Mouse (Mus musculus): Measurements from ENCODE around the gene Cluap1. TPM values are rescaled to one million over a fixed set of nuclear protein-coding genes. Genes with fewer than 3 reads are reported as not detected.

The Cluap1 gene
- polyA plus RNA-seq, 1 experiment from 2014 or later = 32.6 TPM

GRCm38 (mm10) chr16:3896046-3896445 is 12.6 kb upstream of the Cluap1 start:
- ATAC-seq (ENCODE audit: insufficient number of reproducible peaks, insufficient read depth, low FRiP score, low TSS enrichment) = no peak
- no peaks in the 10 kb centered on the region for H3K4me1 ChIP-seq
- H3K27ac ChIP-seq = no peak overlapping the region
- H3K9ac ChIP-seq = no peak overlapping the region
- no peak overlapping the region for H3K4me3 ChIP-seq
- no peak overlapping the region for H3K4me2 ChIP-seq (replicated peaks)
- H3K9me3 ChIP-seq = no peaks in the 10 kb centered on the region
- no peaks in the 10 kb centered on the region for H3K27me3 ChIP-seq
- peaks cover 47% of the 10 kb centered on the region for H3K36me3 ChIP-seq
- 83% methylated on average over 6 of the region's 6 CpGs for WGBS

GRCm38 (mm10) chr16:3896553-3896952 is 12.0 kb upstream of the Cluap1 start:
- Histone ChIP-seq H3K36me3 (peaks cover 53% of the 10 kb centered on the region), H3K27me3 (no peaks in the 10 kb centered on the region), H3K4me3 (no peak overlapping the region), H3K4me2 (replicated peaks) (no peak overlapping the region), H3K9me3 (no peaks in the 10 kb centered on the region), H3K9ac (no peak overlapping the region), H3K4me1 (no peaks in the 10 kb centered on the region), H3K27ac (no peak overlapping the region)
- 94% methylated on average over 1 of the region's 1 CpGs for WGBS
- ATAC-seq (ENCODE audit: insufficient number of reproducible peaks, insufficient read depth, low FRiP score, low TSS enrichment) = no peak

- peak overlapping the region; percentile 71; the same call in 1 of the 2 replicates for H3K4me2 ChIP-seq (replicated peaks)
- no peak overlapping the region for H3K9ac ChIP-seq
- no peak overlapping the region for H3K4me3 ChIP-seq
- ATAC-seq (ENCODE audit: insufficient number of reproducible peaks, insufficient read depth, low FRiP score, low TSS enrichment) = no peak
- peaks cover 4% of the 10 kb centered on the region; the same call in 1 of the 2 replicates for H3K4me1 ChIP-seq
- no peaks in the 10 kb centered on the region for H3K9me3 ChIP-seq
- H3K36me3 ChIP-seq = peaks cover 40% of the 10 kb centered on the region
- no peaks in the 10 kb centered on the region for H3K27me3 ChIP-seq
- H3K27ac ChIP-seq = no peak overlapping the region
- 79% methylated on average over 2 of the region's 2 CpGs for WGBS
Observed at GRCm38 (mm10) chr16:3907471-3907870, 1.1 kb upstream of the Cluap1 start.

DNA sequence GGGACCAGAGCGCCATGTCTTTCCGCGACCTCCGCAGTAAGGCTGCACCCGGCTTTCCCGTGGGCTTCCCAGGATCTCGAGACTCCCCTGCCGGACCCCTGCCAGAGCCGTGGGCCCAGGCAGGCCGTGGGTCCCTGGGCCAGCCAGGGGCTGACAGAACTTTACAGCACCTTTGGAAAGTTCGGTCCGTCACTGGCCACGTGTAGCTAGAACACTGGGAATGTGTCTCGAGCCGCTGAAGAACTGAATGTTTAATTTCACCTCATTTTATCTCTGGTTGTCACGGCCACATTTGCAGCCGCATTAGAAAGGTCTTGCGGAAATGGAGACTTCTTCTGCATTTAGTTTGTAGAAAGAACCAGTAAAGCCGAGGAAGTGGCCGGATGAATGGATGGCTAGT is 517 bp downstream of the Cluap1 start:
- Histone ChIP-seq H3K4me3 (peak overlapping the region; percentile 68), H3K27ac (peak overlapping the region; percentile 32; the same call in 1 of the 2 replicates), H3K4me2 (replicated peaks) (peak overlapping the region; percentile 71), H3K36me3 (peaks cover 41% of the 10 kb centered on the region), H3K9ac (peak overlapping the region; percentile 74), H3K9me3 (no peaks in the 10 kb centered on the region), H3K4me1 (peaks cover 4% of the 10 kb centered on the region; the same call in 1 of the 2 replicates), H3K27me3 (no peaks in the 10 kb centered on the region)
- ATAC-seq (ENCODE audit: insufficient number of reproducible peaks, insufficient read depth, low FRiP score, low TSS enrichment) = no peak
- 9% methylated on average over 20 of the region's 20 CpGs for WGBS

DNA sequence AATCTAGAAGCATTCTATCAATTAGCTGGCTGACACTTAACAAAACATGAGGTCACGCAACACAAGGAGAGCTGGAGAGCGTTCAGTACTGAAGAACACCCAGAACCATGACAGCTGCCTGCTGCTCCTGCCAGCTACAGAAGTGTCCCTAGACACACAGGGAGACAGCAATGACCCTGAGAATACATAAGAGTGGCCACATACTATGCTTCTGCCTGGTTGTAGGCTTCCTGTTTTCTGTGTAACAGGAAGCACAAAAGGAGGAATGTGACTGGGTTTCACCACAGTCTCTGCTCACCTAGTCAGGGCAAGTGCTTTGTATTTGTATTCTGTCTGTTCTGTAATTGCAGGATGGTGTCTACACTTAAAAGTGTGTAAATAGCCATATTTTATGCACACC is 12.2 kb downstream of the Cluap1 start:
- H3K4me1 ChIP-seq = 0 out of 2 replicates have a peak, but pooled peaks cover 6% of the 10 kb centered on the region
- no peak overlapping the region for H3K9ac ChIP-seq
- WGBS = 88% methylated on average over 2 of the region's 2 CpGs
- H3K4me2 ChIP-seq (replicated peaks) = no peak overlapping the region
- no peak for ATAC-seq (ENCODE audit: insufficient number of reproducible peaks, insufficient read depth, low FRiP score, low TSS enrichment)
- H3K4me3 ChIP-seq = no peak overlapping the region
- H3K27me3 ChIP-seq = no peaks in the 10 kb centered on the region
- H3K36me3 ChIP-seq = peaks cover 47% of the 10 kb centered on the region
- no peak overlapping the region for H3K27ac ChIP-seq
- no peaks in the 10 kb centered on the region for H3K9me3 ChIP-seq

GRCm38 (mm10) chr16:3923515-3923914 is 14.9 kb downstream of the Cluap1 start:
- Histone ChIP-seq H3K27me3 (no peaks in the 10 kb centered on the region), H3K4me1 (0 out of 2 replicates have a peak, but pooled peaks cover 6% of the 10 kb centered on the region), H3K36me3 (peaks cover 48% of the 10 kb centered on the region), H3K4me3 (no peak overlapping the region), H3K9me3 (no peaks in the 10 kb centered on the region), H3K9ac (no peak overlapping the region), H3K27ac (peak overlapping the region; percentile 81), H3K4me2 (replicated peaks) (no peak overlapping the region)
- ATAC-seq (ENCODE audit: insufficient number of reproducible peaks, insufficient read depth, low FRiP score, low TSS enrichment) = no peak
- 72% methylated on average over 3 of the region's 3 CpGs for WGBS

- ATAC-seq (ENCODE audit: insufficient number of reproducible peaks, insufficient read depth, low FRiP score, low TSS enrichment) = peak; percentile 81
- H3K9me3 ChIP-seq = no peaks in the 10 kb centered on the region
- peak overlapping the region; percentile 89 for H3K27ac ChIP-seq
- no peak overlapping the region for H3K4me2 ChIP-seq (replicated peaks)
- 30% methylated on average over 4 of the region's 4 CpGs for WGBS
- H3K36me3 ChIP-seq = peaks cover 50% of the 10 kb centered on the region
- H3K4me1 ChIP-seq = 0 out of 2 replicates have a peak, but pooled peaks cover 6% of the 10 kb centered on the region
- no peak overlapping the region for H3K4me3 ChIP-seq
- no peaks in the 10 kb centered on the region for H3K27me3 ChIP-seq
- no peak overlapping the region for H3K9ac ChIP-seq
Observed at GRCm38 (mm10) chr16:3923966-3924365, 15.4 kb downstream of the Cluap1 start.

GRCm38 (mm10) chr16:3928582-3928981 is 20.0 kb downstream of the Cluap1 start:
- Histone ChIP-seq H3K27me3 (no peaks in the 10 kb centered on the region), H3K9ac (no peak overlapping the region), H3K4me1 (0 out of 2 replicates have a peak, but pooled peaks cover 3% of the 10 kb centered on the region), H3K9me3 (no peaks in the 10 kb centered on the region), H3K4me2 (replicated peaks) (no peak overlapping the region), H3K27ac (no peak overlapping the region), H3K36me3 (peaks cover 53% of the 10 kb centered on the region), H3K4me3 (no peak overlapping the region)
- WGBS = 85% methylated on average over 1 of the region's 1 CpGs
- ATAC-seq (ENCODE audit: insufficient number of reproducible peaks, insufficient read depth, low FRiP score, low TSS enrichment) = no peak

GRCm38 (mm10) chr16:3929151-3929550 is 20.6 kb downstream of the Cluap1 start:
- H3K36me3 ChIP-seq = peaks cover 54% of the 10 kb centered on the region

GRCm38 (mm10) chr16:3933536-3933935 is 24.9 kb downstream of the Cluap1 start:
- no peak for ATAC-seq (ENCODE audit: insufficient number of reproducible peaks, insufficient read depth, low FRiP score, low TSS enrichment)
- Histone ChIP-seq H3K4me2 (replicated peaks) (no peak overlapping the region), H3K36me3 (peaks cover 60% of the 10 kb centered on the region), H3K9me3 (no peaks in the 10 kb centered on the region), H3K27ac (no peak overlapping the region), H3K27me3 (no peaks in the 10 kb centered on the region), H3K4me1 (no peaks in the 10 kb centered on the region), H3K9ac (no peak overlapping the region), H3K4me3 (no peak overlapping the region)
- WGBS = 88% methylated on average over 6 of the region's 6 CpGs

More at GRCm38 (mm10) chr16:3929151-3929550, 20.6 kb downstream of the Cluap1 start:
- H3K27ac ChIP-seq = no peak overlapping the region
- H3K4me1 ChIP-seq = no peaks in the 10 kb centered on the region
- no peak overlapping the region for H3K4me2 ChIP-seq (replicated peaks)
- no peak overlapping the region for H3K4me3 ChIP-seq
- no peak overlapping the region for H3K9ac ChIP-seq
- no peaks in the 10 kb centered on the region for H3K27me3 ChIP-seq
- WGBS = 77% methylated on average over 7 of the region's 7 CpGs
- ATAC-seq (ENCODE audit: insufficient number of reproducible peaks, insufficient read depth, low FRiP score, low TSS enrichment) = no peak
- no peaks in the 10 kb centered on the region for H3K9me3 ChIP-seq

GRCm38 (mm10) chr16:3934091-3934490 is 25.5 kb downstream of the Cluap1 start:
- ATAC-seq (ENCODE audit: insufficient number of reproducible peaks, insufficient read depth, low FRiP score, low TSS enrichment) = no peak
- WGBS = 90% methylated on average over 1 of the region's 1 CpGs
- Histone ChIP-seq H3K4me3 (no peak overlapping the region), H3K9ac (no peak overlapping the region), H3K9me3 (no peaks in the 10 kb centered on the region), H3K27me3 (no peaks in the 10 kb centered on the region), H3K27ac (no peak overlapping the region), H3K4me1 (no peaks in the 10 kb centered on the region), H3K4me2 (replicated peaks) (no peak overlapping the region), H3K36me3 (peaks cover 63% of the 10 kb centered on the region)

DNA sequence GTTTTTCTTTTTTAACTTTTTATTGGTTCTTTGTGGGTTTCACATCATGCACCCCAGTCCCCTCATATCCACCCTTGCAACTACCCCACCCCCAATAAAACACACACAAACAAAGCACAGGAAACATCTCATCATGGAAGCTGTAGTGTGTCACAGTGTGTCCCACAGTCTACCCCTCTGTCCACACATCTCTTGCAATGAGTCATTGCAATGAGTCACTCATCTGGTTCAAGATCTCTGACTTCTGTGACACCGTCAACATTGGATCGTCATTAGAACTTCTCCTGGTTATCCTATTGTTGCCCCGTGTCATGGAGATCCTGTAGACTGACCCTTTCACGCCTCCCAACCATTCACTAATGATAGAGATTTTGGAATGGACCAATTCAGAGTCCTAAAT is 26.1 kb downstream of the Cluap1 start:
- no peaks in the 10 kb centered on the region for H3K4me1 ChIP-seq
- H3K9ac ChIP-seq = no peak overlapping the region
- H3K4me2 ChIP-seq (replicated peaks) = no peak overlapping the region
- ATAC-seq (ENCODE audit: insufficient number of reproducible peaks, insufficient read depth, low FRiP score, low TSS enrichment) = no peak
- H3K4me3 ChIP-seq = no peak overlapping the region
- 87% methylated on average over 4 of the region's 4 CpGs for WGBS
- peaks cover 64% of the 10 kb centered on the region for H3K36me3 ChIP-seq
- H3K27ac ChIP-seq = no peak overlapping the region
- no peaks in the 10 kb centered on the region for H3K9me3 ChIP-seq
- no peaks in the 10 kb centered on the region for H3K27me3 ChIP-seq

All from embryonic facial prominence, embryonic 12.5 days (tissue).